Comparison of ENCODE assay signal across 24 mouse cellular contexts in the genomic region with DNA sequence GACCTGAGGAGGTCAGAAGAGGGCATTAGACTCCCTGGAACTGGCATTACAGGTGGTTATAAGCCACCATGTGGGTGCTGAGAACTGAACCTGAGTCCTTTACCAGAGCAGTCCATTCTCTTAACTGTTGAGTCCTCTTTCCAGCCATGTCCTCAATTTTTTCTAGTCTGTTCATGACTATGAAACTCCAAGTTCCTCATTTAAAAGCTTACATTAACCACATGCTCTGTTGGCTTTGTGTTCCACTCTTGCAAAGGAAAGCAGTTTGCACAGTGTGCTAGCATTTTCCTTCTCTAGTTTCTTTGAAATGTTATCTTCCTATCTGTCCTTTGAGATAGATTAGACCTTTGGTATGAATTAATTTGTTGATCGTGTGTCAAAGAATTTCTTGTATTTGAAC.
"Had no signal": no experiment of that assay in that cellular context is flagged by ENCODE, and none has a peak within 500 bp of the region (broad histone marks: within the 10 kb centered on the region; RNA-seq: fewer than 3 reads in every experiment).

No protein-coding gene starts in this region.

- H3K36me3 ChIP-seq: heart, embryonic 13.5 days; heart, embryonic 15.5 days; hindbrain, embryonic 10.5 days; hindbrain, embryonic 12.5 days; hindbrain, embryonic 15.5 days; kidney, embryonic 15.5 days; limb, embryonic 13.5 days; limb, embryonic 15.5 days had no signal

- ATAC-seq: hindbrain, postnatal 0 days; intestine, embryonic 16.5 days had no signal

- DNase-seq: gastrocnemius, adult 2 months; gastrocnemius, postnatal 10 days; gastrocnemius, postnatal 25 days; heart, adult 2 months; heart, postnatal 14 days; heart, postnatal 36 days; kidney, adult 11 months; kidney, adult 2 months; kidney, adult 9 months; kidney, postnatal 14 days; kidney, postnatal 36 days; layer of hippocampus, adult 9-11 months; layer of hippocampus, postnatal 36 days; left cerebral cortex, postnatal 4 days had no signal

- H3K4me1 ChIP-seq: hindbrain, embryonic 10.5 days; hindbrain, embryonic 12.5 days; hindbrain, embryonic 15.5 days; kidney, embryonic 15.5 days; limb, embryonic 13.5 days; limb, embryonic 15.5 days had no signal

- H3K4me3 ChIP-seq: gastrocnemius, adult 2 months; heart, adult 2 months; heart, embryonic 13.5 days; heart, embryonic 15.5 days; hindbrain, embryonic 10.5 days; hindbrain, embryonic 12.5 days; hindbrain, embryonic 15.5 days; kidney, embryonic 15.5 days; limb, embryonic 13.5 days; limb, embryonic 15.5 days had no signal

- H3K27me3 ChIP-seq: heart, embryonic 13.5 days; heart, embryonic 15.5 days; hindbrain, embryonic 12.5 days; hindbrain, embryonic 15.5 days; kidney, embryonic 15.5 days; limb, embryonic 13.5 days; limb, embryonic 15.5 days had no signal
